Mouse (Mus musculus): ENCODE measurements around the gene Arpc2. TPM values are rescaled to one million over a fixed set of nuclear protein-coding genes. Genes with fewer than 3 reads are reported as not detected.
A peak's percentile ranks its signal among the peaks of the same experiment; 100 is the strongest.

Gene Arpc2
- polyA plus RNA-seq, 1 experiment: 284 TPM

- TF ChIP-seq POLR2A (IDR thresholded peaks at IDR 0.05; ENCODE audit: insufficient read depth, low read length): no peak
- no peak for TF ChIP-seq CTCF (IDR thresholded peaks at IDR 0.05; ENCODE audit: low read depth, low read length)
- TF ChIP-seq EP300 (IDR thresholded peaks at IDR 0.05; ENCODE audit: insufficient read depth, low read depth, low read length): no peak
- no peaks in the 10 kb centered on the region for H3K9me3 ChIP-seq (replicated peaks; ENCODE audit: control insufficient read depth, insufficient read depth, low read length, poor library complexity, severe bottlenecking)
- H3K27ac ChIP-seq (ENCODE audit: insufficient read depth, low read length): no peak overlapping the region
- H3K27me3 ChIP-seq (ENCODE audit: control insufficient read depth, insufficient read depth, low read length, poor library complexity, severe bottlenecking): no peaks in the 10 kb centered on the region
- H3K4me1 ChIP-seq (ENCODE audit: control insufficient read depth, insufficient read depth, low read length): peaks cover 7% of the 10 kb centered on the region
- no peak overlapping the region for H3K9ac ChIP-seq (ENCODE audit: low read depth, poor library complexity, severe bottlenecking)
- 0 out of 2 replicates have a peak, but pooled peaks cover 3% of the 10 kb centered on the region for H3K36me3 ChIP-seq (ENCODE audit: control insufficient read depth, insufficient read depth, low read length, poor library complexity, severe bottlenecking)
- no peak overlapping the region for H3K4me3 ChIP-seq (ENCODE audit: low read depth, low read length)
These were observed 60.6 kb downstream of the Arpc2 start for GRCm38 (mm10) chr1:74296477-74296876.

DNA sequence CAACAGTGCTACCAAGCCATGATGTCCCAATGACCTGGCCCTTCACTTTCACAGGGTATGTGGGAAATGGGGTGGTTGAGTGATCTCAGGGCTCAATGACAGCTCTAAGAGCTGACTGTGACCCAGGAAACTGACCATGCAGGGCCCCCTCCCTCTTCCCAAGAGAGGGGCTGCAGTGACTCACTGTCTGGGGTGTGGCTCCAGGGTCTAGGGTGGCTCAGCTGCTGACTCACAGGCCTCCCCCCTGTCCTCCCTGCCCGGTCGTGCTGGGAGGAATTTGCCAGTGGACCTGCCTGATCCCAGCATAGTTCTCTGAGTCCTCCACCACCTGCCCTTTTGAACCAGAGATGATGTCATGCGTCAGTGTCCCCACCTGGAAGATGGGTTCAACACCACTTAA, 61.4 kb downstream of the Arpc2 start:
- Histone ChIP-seq H3K36me3 (ENCODE audit: control insufficient read depth, insufficient read depth, low read length, poor library complexity, severe bottlenecking) (0 out of 2 replicates have a peak, but pooled peaks cover 3% of the 10 kb centered on the region), H3K9me3 (replicated peaks; ENCODE audit: control insufficient read depth, insufficient read depth, low read length, poor library complexity, severe bottlenecking) (no peaks in the 10 kb centered on the region), H3K4me1 (ENCODE audit: control insufficient read depth, insufficient read depth, low read length) (peaks cover 7% of the 10 kb centered on the region), H3K9ac (ENCODE audit: low read depth, poor library complexity, severe bottlenecking) (no peak overlapping the region), H3K4me3 (ENCODE audit: low read depth, low read length) (no peak overlapping the region), H3K27ac (ENCODE audit: insufficient read depth, low read length) (no peak overlapping the region), H3K27me3 (ENCODE audit: control insufficient read depth, insufficient read depth, low read length, poor library complexity, severe bottlenecking) (no peaks in the 10 kb centered on the region)
- TF ChIP-seq CTCF (IDR thresholded peaks at IDR 0.05; ENCODE audit: low read depth, low read length) (no peak), EP300 (IDR thresholded peaks at IDR 0.05; ENCODE audit: insufficient read depth, low read depth, low read length) (no peak), POLR2A (IDR thresholded peaks at IDR 0.05; ENCODE audit: insufficient read depth, low read length) (no peak)

DNA sequence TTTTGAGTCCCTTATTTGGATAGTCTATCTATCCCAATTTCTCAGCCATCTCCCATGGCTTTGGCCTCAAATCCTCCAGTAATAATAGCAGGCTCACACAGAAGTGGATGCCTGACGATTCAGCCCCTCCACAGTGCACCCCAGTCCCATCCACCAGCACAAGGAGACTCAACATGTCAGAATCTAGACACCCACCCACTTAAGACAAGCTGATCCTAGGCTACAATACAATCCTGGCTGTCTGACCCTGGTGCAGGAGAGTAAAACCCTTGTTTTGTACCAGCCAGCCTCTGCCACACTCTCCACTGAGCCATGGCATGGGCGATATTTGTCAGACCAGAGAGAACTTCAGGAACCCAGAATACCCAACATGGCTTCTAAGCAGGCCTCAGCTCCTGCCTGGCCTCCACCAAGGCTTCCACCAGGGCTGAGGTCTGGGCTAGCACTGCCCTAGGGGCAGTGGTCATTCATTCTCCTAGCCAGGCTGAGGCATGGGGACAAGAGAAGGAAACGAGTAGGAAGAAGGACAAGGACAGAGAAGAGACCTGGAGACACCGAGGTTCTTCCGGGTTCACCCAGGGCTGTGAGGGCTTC, 62.4 kb downstream of the Arpc2 start:
- no peaks in the 10 kb centered on the region for H3K9me3 ChIP-seq (replicated peaks; ENCODE audit: control insufficient read depth, insufficient read depth, low read length, poor library complexity, severe bottlenecking)
- H3K36me3 ChIP-seq (ENCODE audit: control insufficient read depth, insufficient read depth, low read length, poor library complexity, severe bottlenecking): 0 out of 2 replicates have a peak, but pooled peaks cover 3% of the 10 kb centered on the region
- H3K9ac ChIP-seq (ENCODE audit: low read depth, poor library complexity, severe bottlenecking): no peak overlapping the region
- no peaks in the 10 kb centered on the region for H3K27me3 ChIP-seq (ENCODE audit: control insufficient read depth, insufficient read depth, low read length, poor library complexity, severe bottlenecking)
- H3K27ac ChIP-seq (ENCODE audit: insufficient read depth, low read length): no peak overlapping the region
- peaks cover 10% of the 10 kb centered on the region for H3K4me1 ChIP-seq (ENCODE audit: control insufficient read depth, insufficient read depth, low read length)
- H3K4me3 ChIP-seq (ENCODE audit: low read depth, low read length): no peak overlapping the region
- TF ChIP-seq CTCF (IDR thresholded peaks at IDR 0.05; ENCODE audit: low read depth, low read length) (no peak), POLR2A (IDR thresholded peaks at IDR 0.05; ENCODE audit: insufficient read depth, low read length) (no peak), EP300 (IDR thresholded peaks at IDR 0.05; ENCODE audit: insufficient read depth, low read depth, low read length) (no peak)

- H3K9ac ChIP-seq (ENCODE audit: low read depth, poor library complexity, severe bottlenecking): no peak overlapping the region
- no peak overlapping the region for H3K4me3 ChIP-seq (ENCODE audit: low read depth, low read length)
- TF ChIP-seq EP300 (IDR thresholded peaks at IDR 0.05; ENCODE audit: insufficient read depth, low read depth, low read length) (no peak), POLR2A (IDR thresholded peaks at IDR 0.05; ENCODE audit: insufficient read depth, low read length) (no peak), CTCF (IDR thresholded peaks at IDR 0.05; ENCODE audit: low read depth, low read length) (no peak)
- no peaks in the 10 kb centered on the region for H3K27me3 ChIP-seq (ENCODE audit: control insufficient read depth, insufficient read depth, low read length, poor library complexity, severe bottlenecking)
- H3K4me1 ChIP-seq (ENCODE audit: control insufficient read depth, insufficient read depth, low read length): peaks cover 10% of the 10 kb centered on the region
- H3K36me3 ChIP-seq (ENCODE audit: control insufficient read depth, insufficient read depth, low read length, poor library complexity, severe bottlenecking): 0 out of 2 replicates have a peak, but pooled peaks cover under 1% of the 10 kb centered on the region
- no peaks in the 10 kb centered on the region for H3K9me3 ChIP-seq (replicated peaks; ENCODE audit: control insufficient read depth, insufficient read depth, low read length, poor library complexity, severe bottlenecking)
- 0 out of 2 replicates have a peak overlapping the region, but pooled peaks have one; percentile 6 for H3K27ac ChIP-seq (ENCODE audit: insufficient read depth, low read length)
These were observed 63.1 kb downstream of the Arpc2 start for GRCm38 (mm10) chr1:74298996-74299395.

DNA sequence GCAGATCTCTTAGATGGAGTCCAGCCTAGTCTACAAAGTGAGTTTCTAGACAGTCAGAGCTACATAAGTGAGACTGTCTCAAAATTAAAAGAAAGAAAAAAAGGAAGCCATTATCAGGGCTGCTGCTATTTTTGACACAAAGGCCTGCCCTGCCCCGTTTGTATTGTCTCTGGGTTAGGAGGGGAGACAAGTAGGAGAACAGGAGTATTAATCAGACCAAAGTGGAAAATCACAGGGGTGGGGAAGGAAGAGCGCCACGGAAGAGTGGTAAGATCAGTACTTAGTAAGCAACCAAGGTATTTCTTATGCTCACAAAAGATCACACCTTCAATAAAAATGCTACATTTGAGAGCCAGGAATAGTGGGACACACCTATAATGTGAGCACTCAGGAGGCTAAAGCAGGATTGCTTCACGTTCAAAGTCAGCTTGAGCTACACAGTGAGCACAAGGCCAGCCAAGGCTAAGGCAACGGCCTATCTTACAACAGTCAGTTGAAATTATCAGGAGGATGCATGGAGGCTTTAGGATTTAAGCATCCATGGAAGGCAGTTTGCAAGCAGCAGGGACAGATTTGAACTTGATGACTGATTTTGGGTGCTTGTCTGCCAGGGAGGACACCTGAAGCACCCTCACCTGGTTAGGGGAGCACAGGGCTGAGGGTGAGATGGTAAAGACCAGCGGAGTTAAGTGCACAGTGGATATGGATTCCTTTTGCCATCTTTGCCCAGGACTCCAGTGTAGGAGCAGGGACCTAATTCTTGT, 64.6 kb downstream of the Arpc2 start:
- Histone ChIP-seq H3K27ac (ENCODE audit: insufficient read depth, low read length) (no peak overlapping the region), H3K4me3 (ENCODE audit: low read depth, low read length) (no peak overlapping the region), H3K9me3 (replicated peaks; ENCODE audit: control insufficient read depth, insufficient read depth, low read length, poor library complexity, severe bottlenecking) (no peaks in the 10 kb centered on the region), H3K27me3 (ENCODE audit: control insufficient read depth, insufficient read depth, low read length, poor library complexity, severe bottlenecking) (no peaks in the 10 kb centered on the region), H3K9ac (ENCODE audit: low read depth, poor library complexity, severe bottlenecking) (no peak overlapping the region), H3K4me1 (ENCODE audit: control insufficient read depth, insufficient read depth, low read length) (peaks cover 10% of the 10 kb centered on the region), H3K36me3 (ENCODE audit: control insufficient read depth, insufficient read depth, low read length, poor library complexity, severe bottlenecking) (no peaks in the 10 kb centered on the region)
- TF ChIP-seq POLR2A (IDR thresholded peaks at IDR 0.05; ENCODE audit: insufficient read depth, low read length) (no peak), CTCF (IDR thresholded peaks at IDR 0.05; ENCODE audit: low read depth, low read length) (no peak), EP300 (IDR thresholded peaks at IDR 0.05; ENCODE audit: insufficient read depth, low read depth, low read length) (no peak)

- no peak for TF ChIP-seq EP300 (IDR thresholded peaks at IDR 0.05; ENCODE audit: insufficient read depth, low read depth, low read length)
- TF ChIP-seq CTCF (IDR thresholded peaks at IDR 0.05; ENCODE audit: low read depth, low read length): no peak
- no peak for TF ChIP-seq POLR2A (IDR thresholded peaks at IDR 0.05; ENCODE audit: insufficient read depth, low read length)
- H3K4me3 ChIP-seq (ENCODE audit: low read depth, low read length): no peak overlapping the region
- no peaks in the 10 kb centered on the region for H3K9me3 ChIP-seq (replicated peaks; ENCODE audit: control insufficient read depth, insufficient read depth, low read length, poor library complexity, severe bottlenecking)
- H3K27ac ChIP-seq (ENCODE audit: insufficient read depth, low read length): no peak overlapping the region
- H3K4me1 ChIP-seq (ENCODE audit: control insufficient read depth, insufficient read depth, low read length): peaks cover 5% of the 10 kb centered on the region
- H3K9ac ChIP-seq (ENCODE audit: low read depth, poor library complexity, severe bottlenecking): no peak overlapping the region
- no peaks in the 10 kb centered on the region for H3K36me3 ChIP-seq (ENCODE audit: control insufficient read depth, insufficient read depth, low read length, poor library complexity, severe bottlenecking)
- H3K27me3 ChIP-seq (ENCODE audit: control insufficient read depth, insufficient read depth, low read length, poor library complexity, severe bottlenecking): no peaks in the 10 kb centered on the region
These were observed 66.3 kb downstream of the Arpc2 start for GRCm38 (mm10) chr1:74302229-74302628.

Measured in ES-Bruce4 (cell line).